Mouse (Mus musculus): Measurements from ENCODE around the gene Sumf1.

DNA sequence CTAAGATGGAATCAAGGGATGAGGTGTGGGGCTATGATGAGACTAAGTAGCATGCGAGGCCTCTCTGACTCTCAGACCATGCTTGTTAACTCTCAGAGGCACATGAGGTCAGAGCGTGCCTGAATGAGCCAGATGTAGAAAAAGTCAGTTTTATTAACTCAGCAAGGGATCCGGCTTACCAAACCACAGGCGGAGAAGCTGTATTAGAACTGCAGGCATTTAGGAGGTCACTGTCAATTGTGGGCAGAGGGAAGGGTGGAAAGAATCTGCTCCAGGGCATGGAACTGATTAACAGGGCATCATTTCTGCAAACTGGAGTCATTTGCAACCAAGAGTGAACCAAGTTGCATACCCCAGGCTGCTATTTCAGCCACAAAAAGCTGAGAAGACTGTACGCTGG lies 89.9 kb downstream of the Sumf1 start:
- TF ChIP-seq EP300 (IDR thresholded peaks at IDR 0.05; ENCODE audit: insufficient read depth, low read depth, low read length) (no peak), CTCF (IDR thresholded peaks at IDR 0.05; ENCODE audit: low read depth, low read length) (no peak), POLR2A (IDR thresholded peaks at IDR 0.05; ENCODE audit: insufficient read depth, low read length) (no peak)
